Mouse (Mus musculus): ENCODE results near the gene Adam11.

Adam11 gene

DNA sequence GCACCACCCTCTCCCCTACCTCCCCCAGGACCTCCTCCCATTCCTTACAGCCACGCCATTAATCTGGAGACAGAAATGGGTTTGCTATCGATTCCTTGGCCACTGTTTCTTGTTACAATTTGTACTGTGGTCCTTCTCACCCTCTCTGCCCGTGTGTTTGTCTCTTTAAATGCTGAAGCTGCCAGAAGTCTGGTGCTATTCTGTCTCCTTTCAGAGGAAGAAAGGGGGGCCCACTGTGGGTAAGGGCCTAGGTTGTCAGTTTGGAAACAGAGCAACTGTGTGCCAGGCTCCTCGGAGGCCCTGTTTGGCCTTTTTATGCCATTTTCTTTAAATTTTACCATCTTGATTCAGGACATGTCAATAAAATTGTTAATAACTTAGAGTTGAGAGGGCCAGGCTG, 6.8 kb upstream of the Adam11 start:
- DNase-seq: peak; percentile 72

DNA sequence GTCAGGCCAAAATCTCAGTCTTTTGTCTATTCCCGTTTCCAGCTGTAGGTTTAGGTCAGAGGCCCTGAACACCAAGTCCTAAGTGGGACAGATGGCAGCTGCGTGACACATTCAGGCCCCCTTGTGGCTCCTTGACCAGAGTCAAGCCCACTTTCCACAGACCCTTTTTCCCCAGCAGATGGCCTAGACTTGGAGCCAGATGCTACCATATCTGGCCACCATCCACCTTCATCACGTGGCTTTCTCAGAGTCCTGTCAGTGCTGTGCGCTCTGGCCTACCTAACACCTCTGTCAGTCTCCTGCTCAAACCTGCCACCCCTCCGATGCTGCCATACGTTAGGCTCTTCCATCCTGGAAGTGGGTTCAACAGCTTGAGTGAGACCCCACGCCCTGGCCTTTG, 5.8 kb upstream of the Adam11 start:
- DNase-seq: no peak

DNA sequence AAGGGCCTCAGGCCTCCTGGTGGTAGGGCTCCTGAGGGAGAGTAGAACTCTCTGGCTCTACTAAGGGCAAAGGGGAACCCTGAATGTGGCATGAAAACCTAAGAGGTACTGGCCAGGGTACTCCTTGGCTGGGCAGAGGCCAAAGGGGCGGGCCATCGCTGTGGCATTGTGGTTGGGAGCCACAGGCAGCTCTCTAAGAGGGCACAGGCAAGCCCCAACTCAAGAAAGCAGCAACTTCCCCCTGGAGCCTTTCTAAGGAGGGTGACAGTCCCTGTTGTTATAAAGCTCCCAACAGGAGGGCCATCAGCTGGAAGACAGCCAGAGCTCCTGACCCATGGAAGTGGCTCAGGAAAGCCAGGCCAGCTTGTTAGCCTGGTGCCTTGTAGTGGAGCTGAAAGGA, 2.3 kb upstream of the Adam11 start:
- no peak for DNase-seq

DNA sequence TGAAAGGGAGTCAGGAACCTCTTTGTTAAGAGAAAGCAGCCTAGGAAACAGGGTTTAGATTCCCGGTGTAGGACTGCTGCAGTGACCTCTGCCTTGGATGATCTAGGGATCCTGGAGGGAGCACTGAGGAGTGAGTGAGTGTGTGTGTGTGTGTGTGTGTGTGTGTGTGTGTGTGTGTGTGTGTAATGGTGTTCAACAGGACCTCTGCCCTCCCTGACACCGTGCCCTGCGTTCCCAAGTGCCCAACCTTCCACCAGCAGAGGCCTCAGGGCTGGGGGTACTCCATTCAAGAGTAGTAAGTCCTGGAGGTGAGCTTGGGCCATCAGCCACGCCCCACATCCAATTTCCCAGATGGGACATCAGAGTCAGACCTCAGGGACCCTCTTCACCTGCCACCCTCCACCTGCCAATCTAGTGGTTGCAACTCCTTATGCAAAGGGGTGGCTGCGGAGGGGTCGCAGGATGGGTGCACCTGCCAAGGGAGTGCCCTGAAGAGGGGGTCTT, 382 bp upstream of the Adam11 start:
- no peak for DNase-seq

DNA sequence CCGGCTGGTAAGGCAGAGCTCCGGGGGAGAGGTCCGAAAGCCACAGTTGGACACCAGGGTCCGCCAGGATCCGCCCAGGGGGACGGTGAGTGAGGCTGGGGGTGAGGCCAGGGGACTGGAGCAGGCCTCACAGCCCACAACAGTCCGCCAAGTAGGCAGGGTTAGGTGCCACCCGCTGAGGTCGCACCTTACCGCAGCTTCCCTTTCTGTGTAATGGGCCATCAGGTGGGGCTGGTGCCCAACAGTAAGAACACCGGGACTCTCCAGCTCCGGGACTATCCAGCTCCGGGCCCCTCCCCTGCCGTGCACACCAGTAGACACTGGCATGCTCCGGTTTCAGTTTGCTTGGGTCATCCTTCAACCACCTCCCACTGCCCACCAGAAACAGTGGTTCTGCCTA, 1.0 kb downstream of the Adam11 start:
- peak; percentile 34 for DNase-seq

GRCm38 (mm10) chr11:102763009-102763767, 1.9 kb downstream of the Adam11 start:
- no peak for DNase-seq

GRCm38 (mm10) chr11:102765416-102765815, 4.2 kb downstream of the Adam11 start:
- DNase-seq: no peak

GRCm38 (mm10) chr11:102767055-102767670, 5.9 kb downstream of the Adam11 start:
- no peak for DNase-seq

GRCm38 (mm10) chr11:102769141-102769540, 7.9 kb downstream of the Adam11 start:
- DNase-seq: no peak

DNA sequence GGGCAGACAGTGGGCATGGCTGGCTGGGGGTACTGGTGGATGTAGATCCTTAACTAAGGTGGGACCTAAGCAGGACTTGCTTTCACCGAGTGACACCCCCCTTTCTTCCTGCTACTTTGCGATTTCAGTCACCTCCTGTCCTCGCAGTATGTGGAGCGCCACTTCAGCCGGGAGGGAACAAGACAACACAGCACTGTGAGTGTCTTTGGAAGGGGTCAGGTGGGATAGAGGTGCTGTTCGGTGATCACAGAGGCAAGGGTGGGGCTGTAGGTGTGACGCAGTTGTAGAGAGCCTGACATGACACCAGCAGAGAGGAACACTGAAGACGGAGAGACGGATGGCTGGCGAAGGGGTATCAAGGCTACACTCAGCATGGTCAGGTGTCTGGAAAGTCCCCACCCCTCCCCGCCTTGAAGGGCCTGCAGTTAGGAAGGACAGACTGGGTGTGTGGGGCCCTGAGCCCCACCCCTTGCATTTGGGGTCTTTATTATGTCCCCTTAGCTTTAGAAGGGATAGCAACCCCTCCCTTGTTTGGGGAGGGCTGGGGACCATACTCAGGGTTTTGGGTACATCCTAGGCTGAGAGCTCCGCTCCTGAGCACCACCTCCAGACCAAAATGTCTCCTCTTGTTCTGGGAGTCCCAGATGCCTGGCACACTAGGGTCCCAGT, 8.9 kb downstream of the Adam11 start:
- no peak for DNase-seq

DNA sequence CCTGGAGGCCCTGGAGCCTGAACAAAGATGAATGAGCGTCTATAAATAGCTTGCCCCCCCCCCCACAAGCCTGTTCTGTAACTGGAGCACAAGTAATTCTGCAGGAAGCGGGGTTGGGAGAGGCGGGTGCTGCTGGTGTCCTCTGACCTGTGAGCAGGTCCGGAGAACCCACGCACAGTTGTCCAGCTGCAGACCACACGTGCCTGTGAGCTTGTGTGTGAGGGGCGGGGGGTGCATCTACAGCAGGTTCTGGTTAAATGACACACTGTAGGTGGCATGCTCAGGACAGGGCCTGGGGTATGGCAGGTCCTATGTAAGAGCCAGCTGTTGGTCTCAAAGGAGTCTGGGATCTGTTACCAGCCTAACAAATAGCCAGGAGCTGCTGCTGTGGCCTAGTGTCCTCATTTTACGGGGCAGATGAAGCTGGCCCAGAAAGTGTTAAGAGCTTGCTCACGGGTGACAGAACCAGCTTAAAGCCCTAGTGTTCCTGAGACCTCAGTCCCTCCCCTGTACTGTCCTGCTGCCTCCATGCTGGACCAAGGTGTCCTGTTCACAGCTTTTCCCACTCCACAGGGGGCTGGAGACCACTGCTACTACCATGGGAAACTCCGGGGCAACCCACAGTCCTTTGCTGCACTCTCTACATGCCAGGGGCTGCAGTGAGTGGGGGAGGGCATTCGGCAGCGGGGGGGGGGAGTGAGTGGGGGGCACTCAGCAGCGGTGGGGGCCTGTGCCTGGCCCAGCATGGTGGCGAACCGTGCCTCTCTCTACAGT, 9.6 kb downstream of the Adam11 start:
- DNase-seq: no peak

DNA sequence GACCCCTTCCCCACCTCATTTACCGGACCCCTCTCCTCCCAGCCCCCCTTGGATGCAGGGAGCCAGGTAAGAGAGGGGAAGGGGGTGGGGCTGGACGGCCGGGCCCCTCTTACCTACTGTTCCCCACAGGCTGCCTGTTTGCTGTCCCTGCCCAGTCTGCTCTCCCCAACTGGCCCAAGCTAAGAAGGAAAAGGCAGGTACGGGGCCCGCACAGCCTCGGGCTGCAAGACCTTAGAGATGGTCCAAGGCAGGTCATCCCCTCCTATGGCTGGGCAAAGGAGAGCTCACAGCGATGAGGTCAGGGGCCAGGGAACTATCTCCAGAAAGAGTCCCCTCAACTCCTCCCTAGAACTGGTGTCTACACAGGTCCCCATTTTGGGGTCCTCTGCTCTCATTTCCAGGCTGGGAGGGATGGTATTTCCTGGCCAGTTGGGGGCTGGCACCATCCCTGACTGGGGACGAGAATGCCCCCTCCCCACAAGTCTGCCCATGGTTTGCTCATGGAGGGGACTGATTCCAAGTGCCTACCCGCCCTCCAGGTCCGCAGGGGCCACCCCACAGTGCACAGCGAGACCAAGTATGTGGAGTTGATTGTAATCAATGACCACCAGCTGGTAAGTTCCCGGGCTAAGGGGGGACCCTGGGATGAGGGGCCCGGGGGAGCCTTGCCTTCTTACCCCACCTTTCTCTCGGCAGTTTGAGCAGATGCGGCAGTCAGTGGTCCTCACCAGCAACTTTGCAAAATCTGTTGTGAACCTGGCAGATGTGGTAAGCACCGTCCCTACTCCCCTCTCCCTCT, 10.9 kb downstream of the Adam11 start:
- no peak for DNase-seq

- DNase-seq: no peak
These were observed 11.8 kb downstream of the Adam11 start for GRCm38 (mm10) chr11:102772771-102773700.

GRCm38 (mm10) chr11:102773713-102774611, 12.7 kb downstream of the Adam11 start:
- peak; percentile 85 for DNase-seq

DNA sequence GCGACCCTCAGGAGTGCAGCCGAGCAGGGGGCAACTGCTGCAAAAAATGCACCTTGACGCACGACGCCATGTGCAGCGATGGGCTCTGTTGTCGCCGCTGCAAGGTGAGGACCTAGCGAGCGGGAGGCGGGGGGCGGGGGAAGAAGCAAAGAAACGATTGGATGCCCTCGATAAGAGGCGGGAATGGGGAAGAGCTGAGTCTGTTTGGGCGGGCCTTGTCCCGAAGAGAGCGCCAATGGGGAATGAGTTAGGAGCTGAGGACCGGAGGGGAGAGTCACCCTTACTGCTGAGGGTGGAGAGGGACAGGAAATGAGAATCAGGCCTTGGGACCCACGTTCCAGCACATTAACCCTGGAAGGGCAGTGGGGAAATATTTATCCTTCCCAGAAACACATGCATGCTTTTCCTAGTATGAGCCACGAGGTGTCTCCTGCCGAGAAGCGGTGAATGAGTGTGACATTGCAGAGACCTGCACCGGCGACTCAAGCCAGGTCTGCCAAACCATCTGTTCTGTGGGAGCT, 13.4 kb downstream of the Adam11 start:
- DNase-seq: peak; percentile 74

GRCm38 (mm10) chr11:102777598-102777997, 16.4 kb downstream of the Adam11 start:
- DNase-seq: no peak

- DNase-seq: no peak
These were observed 16.9 kb downstream of the Adam11 start for GRCm38 (mm10) chr11:102778165-102778564.

GRCm38 (mm10) chr11:102778597-102778996, 17.4 kb downstream of the Adam11 start:
- DNase-seq: no peak

DNA sequence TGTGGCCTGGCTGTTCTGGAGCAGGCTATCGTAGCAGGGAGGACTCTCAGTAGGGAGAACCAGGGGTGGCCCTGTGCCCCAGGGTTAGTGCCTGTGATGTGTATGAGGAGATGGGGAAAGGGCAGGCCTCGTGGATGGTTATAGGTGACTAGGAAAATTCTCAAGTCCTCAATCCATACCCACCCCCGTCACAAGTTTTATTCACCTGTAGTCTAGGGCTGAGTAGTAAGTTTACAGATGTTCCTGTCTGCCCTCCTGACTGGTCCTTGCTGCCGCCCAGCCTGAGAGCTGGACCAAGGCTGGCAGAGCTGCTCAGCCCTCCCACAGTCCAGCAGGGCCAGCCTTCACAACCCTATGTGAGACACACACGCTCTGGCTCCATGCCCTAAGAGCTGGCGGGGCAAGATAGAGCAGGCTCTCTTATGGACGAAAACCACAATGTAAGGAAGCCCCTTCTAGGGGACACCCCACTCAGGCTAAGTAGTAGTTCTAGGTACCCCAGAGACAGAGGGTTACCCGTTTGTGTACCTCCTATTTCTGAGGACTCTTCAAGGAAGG, 17.9 kb downstream of the Adam11 start:
- DNase-seq: no peak
